Mouse (Mus musculus): Measurements from ENCODE around the gene Rab22a.
A peak's percentile ranks its signal among the peaks of the same experiment; 100 is the strongest.
"Not testable (repeated sequence)": the region's sequence is repeated elsewhere in the genome, so short reads cannot be mapped to it uniquely, and the experiment has no call there.

The Rab22a gene

GRCm38 (mm10) chr2:173659057-173659925 is at the start of gene Rab22a:
Rab22a (plus strand) TSS chr2:173659760.
- peak; percentile 99 for DNase-seq (ENCODE audit: extremely low read depth, insufficient read length, low spot score)

GRCm38 (mm10) chr2:173615378-173616081 is 44.0 kb upstream of the Rab22a start:
- DNase-seq (ENCODE audit: extremely low read depth, insufficient read length, low spot score) = no peak

- DNase-seq (ENCODE audit: extremely low read depth, insufficient read length, low spot score) = no peak
Observed at GRCm38 (mm10) chr2:173616156-173616555, 43.4 kb upstream of the Rab22a start.

GRCm38 (mm10) chr2:173619132-173619531 is 40.4 kb upstream of the Rab22a start:
- DNase-seq (ENCODE audit: extremely low read depth, insufficient read length, low spot score) = no peak

GRCm38 (mm10) chr2:173620645-173621044 is 38.9 kb upstream of the Rab22a start:
- DNase-seq (ENCODE audit: extremely low read depth, insufficient read length, low spot score) = no peak

- DNase-seq (ENCODE audit: extremely low read depth, insufficient read length, low spot score) = no peak
Observed at GRCm38 (mm10) chr2:173622173-173622601, 37.4 kb upstream of the Rab22a start.

- DNase-seq (ENCODE audit: extremely low read depth, insufficient read length, low spot score) = no peak
Observed at GRCm38 (mm10) chr2:173624667-173625066, 34.9 kb upstream of the Rab22a start.

GRCm38 (mm10) chr2:173625786-173626185 is 33.8 kb upstream of the Rab22a start:
- no peak for DNase-seq (ENCODE audit: extremely low read depth, insufficient read length, low spot score)

- DNase-seq (ENCODE audit: extremely low read depth, insufficient read length, low spot score) = not testable (repeated sequence)
Observed at GRCm38 (mm10) chr2:173634106-173634505, 25.5 kb upstream of the Rab22a start.

- DNase-seq (ENCODE audit: extremely low read depth, insufficient read length, low spot score) = no peak
Observed at GRCm38 (mm10) chr2:173641370-173641769, 18.2 kb upstream of the Rab22a start.

- DNase-seq (ENCODE audit: extremely low read depth, insufficient read length, low spot score) = no peak
Observed at GRCm38 (mm10) chr2:173642262-173642999, 17.1 kb upstream of the Rab22a start.

GRCm38 (mm10) chr2:173647197-173647911 is 12.2 kb upstream of the Rab22a start:
- DNase-seq (ENCODE audit: extremely low read depth, insufficient read length, low spot score) = peak; percentile 18

- no peak for DNase-seq (ENCODE audit: extremely low read depth, insufficient read length, low spot score)
Observed at GRCm38 (mm10) chr2:173649762-173650161, 9.8 kb upstream of the Rab22a start.

- no peak for DNase-seq (ENCODE audit: extremely low read depth, insufficient read length, low spot score)
Observed at GRCm38 (mm10) chr2:173653526-173653925, 6.0 kb upstream of the Rab22a start.

- no peak for DNase-seq (ENCODE audit: extremely low read depth, insufficient read length, low spot score)
Observed at GRCm38 (mm10) chr2:173657736-173658135, 1.8 kb upstream of the Rab22a start.

- no peak for DNase-seq (ENCODE audit: extremely low read depth, insufficient read length, low spot score)
Observed at GRCm38 (mm10) chr2:173658517-173658916, 1.0 kb upstream of the Rab22a start.

- no peak for DNase-seq (ENCODE audit: extremely low read depth, insufficient read length, low spot score)
Observed at GRCm38 (mm10) chr2:173659926-173660684, 545 bp downstream of the Rab22a start.

- peak; percentile 31 for DNase-seq (ENCODE audit: extremely low read depth, insufficient read length, low spot score)
Observed at GRCm38 (mm10) chr2:173662255-173662950, 2.8 kb downstream of the Rab22a start.

- no peak for DNase-seq (ENCODE audit: extremely low read depth, insufficient read length, low spot score)
Observed at GRCm38 (mm10) chr2:173664736-173665135, 5.2 kb downstream of the Rab22a start.

All from 3134 (cell line).